13 mouse cellular contexts compared by ENCODE assay signal in the genomic region with DNA sequence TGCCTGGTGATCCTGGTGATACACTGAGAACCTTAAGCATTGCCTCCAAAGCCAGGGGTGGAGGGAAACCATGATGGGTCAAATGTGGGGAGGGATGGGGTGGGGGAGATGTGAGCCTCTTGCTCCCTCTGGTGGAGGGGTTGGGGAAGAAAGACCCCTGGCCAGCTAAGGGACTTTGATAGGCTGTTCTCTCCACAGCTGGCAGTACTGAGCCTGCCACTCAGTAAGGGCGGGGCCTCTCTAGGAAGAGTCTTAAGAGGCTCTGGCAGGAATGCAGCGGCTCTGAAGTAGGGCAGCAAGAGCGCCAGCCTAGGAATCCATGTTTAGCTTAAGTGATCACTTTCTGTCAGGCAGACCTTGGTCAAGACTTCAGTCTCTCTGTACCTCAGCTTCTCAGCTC. TPM values are rescaled to one million over a fixed set of nuclear protein-coding genes. Genes with fewer than 3 reads are reported as not detected.
DNase-seq lines count a peak whose midpoint lies in the region; ATAC-seq and TF ChIP-seq lines count a peak whose summit lies in the region.
"Had no signal": no experiment of that assay in that cellular context is flagged by ENCODE, and none has a peak within 500 bp of the region (broad histone marks: within the 10 kb centered on the region; RNA-seq: fewer than 3 reads in every experiment).

No protein-coding gene starts in this region.

- H3K27me3 ChIP-seq in kidney, embryonic 15.5 days, result peaks cover 72% of the 10 kb centered on the region
- H3K27me3 ChIP-seq in MEL (ENCODE audit: control insufficient read depth in 1 of 2, insufficient read depth in 2 of 2, low read length in 2 of 2), result no peaks in the 10 kb centered on the region

- TF ChIP-seq CTCF in MEL (IDR thresholded peaks at IDR 0.05 in 2 of 3, conservative IDR thresholded peaks at IDR 0.05 in 1 of 3; ENCODE audit: control insufficient read depth in 1 of 3, insufficient read depth in 1 of 3, low read depth in 2 of 3, low read length in 3 of 3, poor library complexity in 1 of 3, severe bottlenecking in 1 of 3), result peak; percentile 28 to 53 (median 40); a peak in 5 of 6 replicates

- no peaks in the 10 kb centered on the region for H3K36me3 ChIP-seq in kidney, embryonic 15.5 days
- no peaks in the 10 kb centered on the region for H3K36me3 ChIP-seq in MEL (ENCODE audit: control insufficient read depth in 1 of 2, insufficient read depth in 2 of 2, low read length in 2 of 2)
- H3K36me3 ChIP-seq: liver, embryonic 13.5 days had no signal

- no peak for TF ChIP-seq POLR2A in MEL (IDR thresholded peaks at IDR 0.05; ENCODE audit: control insufficient read depth in 1 of 2, insufficient read depth in 1 of 2, low read depth in 1 of 2, low read length in 2 of 2, poor library complexity in 1 of 2)

- H3K27ac ChIP-seq in kidney, embryonic 15.5 days, result no peak overlapping the region
- no peak overlapping the region for H3K27ac ChIP-seq in MEL (ENCODE audit: control insufficient read depth, low read depth, low read length)
- H3K27ac ChIP-seq: forebrain, embryonic 13.5 days; liver, embryonic 13.5 days had no signal

- 55% methylated on average over 3 of the region's 3 CpGs for WGBS in kidney, embryonic 15.5 days

- ATAC-seq in kidney, embryonic 15.5 days (replicated peaks; ENCODE audit: low FRiP score), result no peak
- no peak for ATAC-seq in monocyte, adult 5-6 weeks (replicated peaks; ENCODE audit: insufficient number of reproducible peaks, low FRiP score, low TSS enrichment, poor library complexity, severe bottlenecking)
- ATAC-seq: forebrain, embryonic 13.5 days had no signal

- H3K9ac ChIP-seq in kidney, embryonic 15.5 days, result no peak overlapping the region
- no peak overlapping the region for H3K9ac ChIP-seq in MEL (ENCODE audit: control insufficient read depth, low read depth, low read length, poor library complexity, severe bottlenecking)
- H3K9ac ChIP-seq: forebrain, embryonic 13.5 days; liver, embryonic 13.5 days had no signal

- H3K4me1 ChIP-seq in kidney, embryonic 15.5 days, result peaks cover 62% of the 10 kb centered on the region
- H3K4me1 ChIP-seq in MEL (ENCODE audit: control insufficient read depth in 1 of 2, insufficient read depth in 2 of 2, low read length in 2 of 2), result peaks cover 0 to 3% of the 10 kb centered on the region in 2 experiments; a peak in 1 of 4 replicates

- no peak for TF ChIP-seq EP300 in MEL (IDR thresholded peaks at IDR 0.05; ENCODE audit: low read depth in 1 of 2, low read length in 2 of 2)

- no peaks in the 10 kb centered on the region for H3K9me3 ChIP-seq in kidney, embryonic 15.5 days (replicated peaks)
- no peaks in the 10 kb centered on the region for H3K9me3 ChIP-seq in MEL (replicated peaks; ENCODE audit: insufficient read depth, low read length)
- H3K9me3 ChIP-seq: forebrain, embryonic 13.5 days; liver, embryonic 13.5 days had no signal

- DNase-seq in kidney, postnatal 4 days, result no peak
- DNase-seq in MEL (ENCODE audit: low read depth, low spot score), result no peak
- DNase-seq in embryo, embryonic 9.5 days (ENCODE audit: extremely low spot score), result peak; percentile 39
- DNase-seq in lung, postnatal 14 days, result peak; percentile 52
- DNase-seq in adrenal gland, adult 8-10 months, result no peak
- no peak for DNase-seq in adipocyte (ENCODE audit: low spot score)
- DNase-seq: cerebellum, postnatal 36 days; kidney, adult 11 months; liver, embryonic 13.5 days; midbrain, embryonic 14.5 days had no signal

- H3K4me2 ChIP-seq in kidney, embryonic 15.5 days, result 0 out of 2 replicates have a peak overlapping the region, but pooled peaks have one; percentile 96
- H3K4me2 ChIP-seq: forebrain, embryonic 13.5 days; liver, embryonic 13.5 days had no signal

- no peaks in the 10 kb centered on the region for H3K79me2 ChIP-seq in MEL (ENCODE audit: control insufficient read depth, insufficient read depth, low read length, poor library complexity)

- TF ChIP-seq RAD21 in MEL (IDR thresholded peaks at IDR 0.05; ENCODE audit: low read depth, low read length), result peak; percentile 17

- no peak overlapping the region for H3K4me3 ChIP-seq in kidney, embryonic 15.5 days (replicated peaks)
- no peak overlapping the region for H3K4me3 ChIP-seq in MEL (ENCODE audit: control insufficient read depth in 1 of 2, insufficient read depth in 1 of 2, low read depth in 2 of 2, low read length in 2 of 2)
- H3K4me3 ChIP-seq: forebrain, embryonic 13.5 days; liver, embryonic 13.5 days had no signal

TF ChIP-seq in MEL, 35 proteins besides CTCF, POLR2A, EP300 and RAD21:
- TF ChIP-seq POLR2AphosphoS5 (IDR thresholded peaks at IDR 0.05; ENCODE audit: borderline replicate concordance, low read depth, low read length), result no peak
- TF ChIP-seq SMC3 (IDR thresholded peaks at IDR 0.05; ENCODE audit: low read depth, low read length), result peak; percentile 30; the same call in 1 of the 2 replicates
- TF ChIP-seq TCF12 (IDR thresholded peaks at IDR 0.05; ENCODE audit: low read depth, low read length), result no peak

RNA-seq across cellular contexts. Expression of a gene that starts 6.9 kb away (rescaled TPM):
- 35.5 and 36.9 TPM in 2 replicates for polyA plus RNA-seq in kidney, embryonic 15.5 days (2015; fragmentation: Nextera tagmentation; extraction: Ambion mirVana)
- total RNA-seq in MEL (2012; rRNA removed), result not detected in 2 replicates
- not detected for polyA plus RNA-seq in MEL (2012; ENCODE audit: insufficient read depth in 1 of 2, insufficient read length in 2 of 2, low read depth in 1 of 2, low replicate concordance in 2 of 2, missing spikeins in 1 of 2)
- total RNA-seq in adrenal gland, adult 8-10 months (2022), result 1 to 10 TPM in 3 of 4 experiments, under 1 TPM in 1; 0.59 to 1.5 (median 1.2) TPM
- 0.39 to 9.2 TPM (median 6.3 TPM) in 3 replicates for total RNA-seq in monocyte, adult 5-6 weeks (2017)

Comparison
In these comparisons a context has a peak if more than half of its experiments do, and no peak if none do; other contexts are left out.
1. DNase-seq: peak in embryo, embryonic 9.5 days (single experiment) and lung, postnatal 14 days (single experiment); none in kidney, postnatal 4 days (0 of 2), MEL (single experiment), adrenal gland, adult 8-10 months (single experiment) and adipocyte (single experiment).